Mouse (Mus musculus) kidney, adult 2 months (tissue): Measurements from ENCODE around the gene Ap2a1. TPM values are rescaled to one million over a fixed set of nuclear protein-coding genes. Genes with fewer than 3 reads are reported as not detected.
A peak's percentile ranks its signal among the peaks of the same experiment; 100 is the strongest.

Source experiments
- DNase-seq: peaks from one replicate; pipeline ENCODE4 v3.0.0; 2021
- H3K27ac ChIP-seq: fragments of 200-500 bp; 2 replicates; pipeline ENCODE4 v1.5.1; 2012; ENCODE audit warnings: low read depth, low read length, control low read depth, inconsistent platforms; ENCODE audit not compliant: insufficient read depth
- H3K27me3 ChIP-seq: fragments of 200-500 bp; replicated peaks from 2 replicates; pipeline ENCODE4 v1.6.1; 2012; ENCODE audit warnings: mild to moderate bottlenecking, moderate library complexity, low read length, inconsistent platforms; ENCODE audit not compliant: control insufficient read depth, insufficient read depth
- H3K36me3 ChIP-seq: fragments of 200-500 bp; 2 replicates; pipeline ENCODE4 v1.6.1; 2012; ENCODE audit warnings: mild to moderate bottlenecking, moderate library complexity, low read length, inconsistent platforms; ENCODE audit not compliant: control insufficient read depth, insufficient read depth
- H3K4me1 ChIP-seq: fragments of 200-500 bp; 2 replicates; pipeline ENCODE4 v1.6.1; 2011; ENCODE audit warnings: low read length; ENCODE audit not compliant: control insufficient read depth, insufficient read depth
- H3K4me3 ChIP-seq: fragments of 200-500 bp; 2 replicates; pipeline ENCODE4 v1.5.1; 2011; ENCODE audit warnings: mild to moderate bottlenecking, low read depth, low read length, control low read depth; ENCODE audit not compliant: insufficient read depth
- CTCF ChIP-seq: fragments of 200-500 bp; conservative IDR thresholded peaks from 2 replicates; pipeline ENCODE4 v1.5.1; 2011; ENCODE audit warnings: low read depth, mild to moderate bottlenecking, control low read depth, low read length, moderate library complexity, mixed read lengths; ENCODE audit not compliant: insufficient read depth, insufficient read length
- POLR2A ChIP-seq: fragments of 200-500 bp; IDR thresholded peaks from one replicate; pipeline ENCODE4 v1.6.1; 2011; ENCODE audit warnings: low read depth, low read length, control low read depth
- WGBS: fragments of 180-500 bp; shearing (Covaris S2); methylation state at CpG from one replicate; pipeline ENCODE4 v1.1.7; 2018; 5-methylcytosine and 5-hydroxymethylcytosine counted together
- polyA plus RNA-seq: library from polyadenylated mRNA; depleted of rRNA; stranded (reverse); fragments of >200 nt; gene quantifications from 2 replicates; pipeline ENCODE4 v1.2.3, GENCODE M21; 2012; rRNA removed

Ap2a1 gene
- polyA plus RNA-seq, 1 experiment = 58.0 TPM

DNA sequence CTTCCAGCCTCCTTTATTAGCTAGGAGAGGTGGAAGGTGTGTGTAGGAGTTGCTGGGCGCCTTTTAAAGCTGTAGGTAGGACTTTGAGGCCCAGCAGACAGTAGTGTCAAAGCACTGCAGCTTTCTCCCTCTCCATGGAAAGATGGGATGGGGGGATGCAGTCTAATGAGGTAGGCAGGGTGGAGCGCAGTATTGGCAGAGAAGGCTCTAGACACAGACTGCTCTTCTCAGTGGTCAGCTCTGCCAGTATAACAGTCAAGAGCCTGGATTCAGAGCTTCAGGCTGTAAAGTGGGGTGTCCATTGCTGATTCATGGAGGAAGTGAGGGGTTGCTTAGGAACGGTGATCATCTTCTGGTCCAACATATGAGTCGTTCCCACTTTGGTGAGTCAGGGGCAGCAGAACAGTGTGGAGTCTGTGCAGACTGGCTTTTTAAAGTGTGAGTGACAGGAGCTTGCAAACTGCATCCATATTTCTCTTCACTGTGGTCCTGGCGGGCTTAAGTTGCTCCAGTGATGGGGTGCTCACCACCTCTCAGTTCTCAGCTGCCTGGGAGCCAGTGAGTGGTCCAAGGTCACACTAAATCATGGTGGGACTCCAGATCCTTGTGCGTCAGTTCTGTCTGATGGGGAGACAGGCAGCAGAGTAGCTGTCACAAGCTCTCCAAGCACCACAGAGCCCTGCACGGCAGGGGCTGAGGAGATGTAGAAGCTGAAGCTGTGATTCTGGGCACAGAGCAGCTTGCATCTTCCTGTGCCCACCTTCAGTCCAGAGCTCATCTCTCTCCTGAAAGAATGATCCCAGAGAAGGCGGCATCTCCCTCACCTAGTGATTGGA is 78.3 kb downstream of the Ap2a1 start:
- WGBS = 59% methylated on average over 8 of the region's 8 CpGs
- Histone ChIP-seq H3K36me3 (0 out of 2 replicates have a peak, but pooled peaks cover 2% of the 10 kb centered on the region), H3K27ac (peak overlapping the region; percentile 98; the same call in 1 of the 2 replicates), H3K4me1 (peaks cover 26% of the 10 kb centered on the region), H3K4me3 (peak overlapping the region; percentile 79), H3K27me3 (no peaks in the 10 kb centered on the region)
- TF ChIP-seq CTCF = no peak
- no peak for TF ChIP-seq POLR2A
- DNase-seq = no peak

Other genes starting within 250 kb of the Ap2a1 start
- gene Izumo2, start 220.8 kb downstream of the Ap2a1 start, polyA plus RNA-seq = not detected in 2 replicates
- 78.9 and 93.7 TPM in 2 replicates for gene Vrk3, start 181.1 kb downstream of the Ap2a1 start, polyA plus RNA-seq
- gene Zfp473, start 178.4 kb downstream of the Ap2a1 start, polyA plus RNA-seq = 0.04 and 0.09 TPM in 2 replicates
- 32.6 and 35.9 TPM in 2 replicates for gene Nup62, start 113.4 kb downstream of the Ap2a1 start, polyA plus RNA-seq
- gene Il4i1, start 113.1 kb downstream of the Ap2a1 start, polyA plus RNA-seq = 1.5 and 9.7 TPM in 2 replicates
- 42.1 and 57.2 TPM in 2 replicates for gene Atf5, start 112.8 kb downstream of the Ap2a1 start, polyA plus RNA-seq
- gene Akt1s1, start 80.5 kb downstream of the Ap2a1 start, polyA plus RNA-seq = 90.6 and 121 TPM in 2 replicates
- gene Tbc1d17, start 80.4 kb downstream of the Ap2a1 start, polyA plus RNA-seq = 100 and 114 TPM in 2 replicates
- 44.9 and 53.4 TPM in 2 replicates for gene Pnkp, start 72.4 kb downstream of the Ap2a1 start, polyA plus RNA-seq
- gene Ptov1, start 59.7 kb downstream of the Ap2a1 start, polyA plus RNA-seq = 212 and 221 TPM in 2 replicates
- gene Med25, start 36.8 kb downstream of the Ap2a1 start, polyA plus RNA-seq = 164 and 181 TPM in 2 replicates
- 59.2 and 70.9 TPM in 2 replicates for gene Fuz, start 33.4 kb downstream of the Ap2a1 start, polyA plus RNA-seq
- gene Tsks, start 13.7 kb upstream of the Ap2a1 start, polyA plus RNA-seq = 0.11 and 0.65 TPM in 2 replicates
- 5.6 and 8.5 TPM in 2 replicates for gene Cpt1c, start 45.4 kb upstream of the Ap2a1 start, polyA plus RNA-seq
- gene Prmt1, start 57.1 kb upstream of the Ap2a1 start, polyA plus RNA-seq = 89.9 and 95.4 TPM in 2 replicates
- gene Irf3, start 68.2 kb upstream of the Ap2a1 start, polyA plus RNA-seq = 105 and 107 TPM in 2 replicates
- 20.0 and 21.4 TPM in 2 replicates for gene Bcl2l12, start 69.2 kb upstream of the Ap2a1 start, polyA plus RNA-seq
- 38.8 and 41.1 TPM in 2 replicates for gene Scaf1, start 86.9 kb upstream of the Ap2a1 start, polyA plus RNA-seq
- 82.3 and 84.1 TPM in 2 replicates for gene Rras, start 88.5 kb upstream of the Ap2a1 start, polyA plus RNA-seq
- 7.1 and 9.1 TPM in 2 replicates for gene Prr12, start 123.4 kb upstream of the Ap2a1 start, polyA plus RNA-seq
- gene Nosip, start 132.9 kb upstream of the Ap2a1 start, polyA plus RNA-seq = 60.4 and 67.6 TPM in 2 replicates
- gene Prrg2, start 133.2 kb upstream of the Ap2a1 start, polyA plus RNA-seq = 80.9 and 95.4 TPM in 2 replicates
- gene Rcn3, start 162.7 kb upstream of the Ap2a1 start, polyA plus RNA-seq = 67.0 and 68.7 TPM in 2 replicates
- gene Fcgrt, start 174.4 kb upstream of the Ap2a1 start, polyA plus RNA-seq = 240 and 244 TPM in 2 replicates
- 176 and 310 TPM in 2 replicates for gene Rps11, start 194.9 kb upstream of the Ap2a1 start, polyA plus RNA-seq
- gene Rpl13a, start 199.3 kb upstream of the Ap2a1 start, polyA plus RNA-seq = 1,329 and 1,360 TPM in 2 replicates
- 5.6 TPM in 2 replicates for gene Gm45713, start 206.7 kb upstream of the Ap2a1 start, polyA plus RNA-seq
- 36.8 and 37.7 TPM in 2 replicates for gene Flt3l, start 206.9 kb upstream of the Ap2a1 start, polyA plus RNA-seq
- 80.3 and 84.9 TPM in 2 replicates for gene Pih1d1, start 224.8 kb upstream of the Ap2a1 start, polyA plus RNA-seq
- gene Aldh16a1, start 225.1 kb upstream of the Ap2a1 start, polyA plus RNA-seq = 106 and 119 TPM in 2 replicates
- gene Slc17a7, start 234.5 kb upstream of the Ap2a1 start, polyA plus RNA-seq = not detected in 2 replicates